In the genomic region with DNA sequence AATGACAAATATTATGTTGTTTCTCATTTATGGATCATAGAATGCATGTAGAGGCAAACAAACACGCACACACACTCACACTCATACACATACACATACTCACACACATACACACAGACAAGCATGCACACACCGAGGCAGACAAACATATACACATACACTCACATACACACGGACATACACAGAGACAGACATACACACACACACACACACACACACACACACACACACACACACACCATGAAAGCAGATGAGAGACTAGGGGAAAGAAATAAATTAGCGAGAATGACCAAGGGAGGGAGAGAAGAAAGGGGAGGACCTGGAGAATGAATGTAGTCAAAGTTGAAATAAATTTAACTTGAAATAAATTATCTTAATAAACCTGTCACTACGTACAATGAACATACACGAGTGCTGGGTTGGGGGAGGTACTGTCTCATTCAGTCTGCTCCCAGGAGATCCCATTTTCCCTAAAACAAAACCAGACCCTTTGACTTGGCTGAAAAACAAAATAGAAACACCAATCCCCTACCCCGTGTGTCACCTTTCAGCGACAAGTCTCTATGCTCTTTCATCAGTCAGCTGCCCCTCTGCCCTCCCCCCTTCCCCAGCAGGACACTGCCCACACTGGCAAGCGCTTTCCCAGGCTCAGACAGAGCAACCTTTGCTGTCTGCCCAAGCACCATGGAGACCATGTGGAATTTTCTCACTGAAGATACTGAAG, we compare ENCODE assay signal across 13 mouse cellular contexts.
A peak's percentile ranks its signal among the peaks of the same experiment; 100 is the strongest.
DNase-seq lines count a peak whose midpoint lies in the region; ATAC-seq and TF ChIP-seq lines count a peak whose summit lies in the region.
"Had no signal": no experiment of that assay in that cellular context is flagged by ENCODE, and none has a peak within 500 bp of the region (broad histone marks: within the 10 kb centered on the region; RNA-seq: fewer than 3 reads in every experiment).

No protein-coding gene starts in this region.

- no peaks in the 10 kb centered on the region for H3K36me3 ChIP-seq in heart, embryonic 11.5 days (ENCODE audit: control insufficient read depth, insufficient read depth, low read length)
- H3K36me3 ChIP-seq in embryonic facial prominence, embryonic 12.5 days = no peaks in the 10 kb centered on the region
- H3K36me3 ChIP-seq in hindbrain, embryonic 15.5 days = no peaks in the 10 kb centered on the region
- no peaks in the 10 kb centered on the region for H3K36me3 ChIP-seq in midbrain, embryonic 16.5 days (ENCODE audit: control insufficient read depth, insufficient read depth, low read length)
- no peaks in the 10 kb centered on the region for H3K36me3 ChIP-seq in thymus, adult 2 months (ENCODE audit: control insufficient read depth, insufficient read depth, low read length)
- H3K36me3 ChIP-seq: embryonic facial prominence, embryonic 15.5 days; limb, embryonic 15.5 days had no signal

- no peaks in the 10 kb centered on the region for H3K9me3 ChIP-seq in heart, embryonic 11.5 days (replicated peaks; ENCODE audit: control insufficient read depth, low read length)
- H3K9me3 ChIP-seq in embryonic facial prominence, embryonic 12.5 days = no peaks in the 10 kb centered on the region
- H3K9me3 ChIP-seq in hindbrain, embryonic 15.5 days = no peaks in the 10 kb centered on the region
- no peaks in the 10 kb centered on the region for H3K9me3 ChIP-seq in midbrain, embryonic 16.5 days (replicated peaks; ENCODE audit: control insufficient read depth, low read length, poor library complexity, severe bottlenecking)
- H3K9me3 ChIP-seq: embryonic facial prominence, embryonic 15.5 days; limb, embryonic 15.5 days had no signal

- WGBS in heart, embryonic 11.5 days (ENCODE audit: insufficient replicate concordance) = 45% methylated on average over 9 of the region's 9 CpGs
- WGBS in embryonic facial prominence, embryonic 12.5 days = 35% methylated on average over 9 of the region's 9 CpGs
- WGBS in hindbrain, embryonic 15.5 days = 26% methylated on average over 9 of the region's 9 CpGs
- 30% methylated on average over 9 of the region's 9 CpGs for WGBS in midbrain, embryonic 16.5 days
- WGBS in thymus, adult 2 months = 93% methylated on average over 9 of the region's 9 CpGs

- H3K9ac ChIP-seq in heart, embryonic 11.5 days (ENCODE audit: low read depth, low read length) = no peak overlapping the region
- H3K9ac ChIP-seq in embryonic facial prominence, embryonic 12.5 days = no peak overlapping the region
- no peak overlapping the region for H3K9ac ChIP-seq in hindbrain, embryonic 15.5 days
- no peak overlapping the region for H3K9ac ChIP-seq in midbrain, embryonic 16.5 days (ENCODE audit: low read depth, low read length)
- H3K9ac ChIP-seq: embryonic facial prominence, embryonic 15.5 days; limb, embryonic 15.5 days had no signal

- no peaks in the 10 kb centered on the region for H3K27me3 ChIP-seq in heart, embryonic 11.5 days (ENCODE audit: control insufficient read depth, insufficient read depth, low read length)
- H3K27me3 ChIP-seq in embryonic facial prominence, embryonic 12.5 days = no peaks in the 10 kb centered on the region
- H3K27me3 ChIP-seq in hindbrain, embryonic 15.5 days = no peaks in the 10 kb centered on the region
- H3K27me3 ChIP-seq in midbrain, embryonic 16.5 days (ENCODE audit: control insufficient read depth, insufficient read depth, low read depth, low read length) = no peaks in the 10 kb centered on the region
- no peaks in the 10 kb centered on the region for H3K27me3 ChIP-seq in thymus, adult 2 months (ENCODE audit: control insufficient read depth, insufficient read depth, low read length)
- H3K27me3 ChIP-seq: embryonic facial prominence, embryonic 15.5 days; limb, embryonic 15.5 days had no signal

- no peak for DNase-seq in heart, postnatal 10 days
- no peak for DNase-seq in urinary bladder, adult 18-20 months (ENCODE audit: low spot score in 2 of 2)
- DNase-seq in retina, postnatal 1 day = no peak
- DNase-seq in thymus, adult 2 months = no peak
- DNase-seq: kidney, adult 18-20 months had no signal

- 0 out of 2 replicates have a peak, but pooled peaks have one; percentile 39 for ATAC-seq in heart, embryonic 11.5 days (replicated peaks; ENCODE audit: insufficient number of reproducible peaks, low FRiP score, low TSS enrichment)
- ATAC-seq in embryonic facial prominence, embryonic 12.5 days (ENCODE audit: insufficient number of reproducible peaks, insufficient read depth, low FRiP score, low TSS enrichment) = no peak
- peak; percentile 85 for ATAC-seq in hindbrain, embryonic 15.5 days (ENCODE audit: low FRiP score, low read depth)
- ATAC-seq in midbrain, embryonic 16.5 days = peak; percentile 61
- ATAC-seq: Patski had no signal

- TF ChIP-seq CTCF in thymus, adult 2 months (IDR thresholded peaks at IDR 0.05; ENCODE audit: borderline replicate concordance, control insufficient read depth, extremely low read depth, insufficient read depth, low read length, poor library complexity) = no peak

- H3K4me3 ChIP-seq in heart, embryonic 11.5 days (ENCODE audit: low read depth, low read length) = no peak overlapping the region
- H3K4me3 ChIP-seq in embryonic facial prominence, embryonic 12.5 days = no peak overlapping the region
- H3K4me3 ChIP-seq in hindbrain, embryonic 15.5 days = no peak overlapping the region
- no peak overlapping the region for H3K4me3 ChIP-seq in midbrain, embryonic 16.5 days (ENCODE audit: low read depth, low read length)
- H3K4me3 ChIP-seq in thymus, adult 2 months (ENCODE audit: control insufficient read depth, insufficient read depth, low read length) = no peak overlapping the region
- H3K4me3 ChIP-seq: embryonic facial prominence, embryonic 15.5 days; limb, embryonic 15.5 days had no signal

- H3K27ac ChIP-seq in heart, embryonic 11.5 days (ENCODE audit: low read depth, low read length) = no peak overlapping the region
- H3K27ac ChIP-seq in embryonic facial prominence, embryonic 12.5 days = peak overlapping the region; percentile 30; the same call in 1 of the 2 replicates
- no peak overlapping the region for H3K27ac ChIP-seq in hindbrain, embryonic 15.5 days (replicated peaks)
- H3K27ac ChIP-seq in midbrain, embryonic 16.5 days (ENCODE audit: low read length) = no peak overlapping the region
- no peak overlapping the region for H3K27ac ChIP-seq in thymus, adult 2 months (ENCODE audit: control insufficient read depth, insufficient read depth, low read length)
- H3K27ac ChIP-seq: embryonic facial prominence, embryonic 15.5 days; limb, embryonic 15.5 days; macrophage had no signal

- no peak overlapping the region for H3K4me2 ChIP-seq in heart, embryonic 11.5 days
- no peak overlapping the region for H3K4me2 ChIP-seq in embryonic facial prominence, embryonic 12.5 days (replicated peaks)
- no peak overlapping the region for H3K4me2 ChIP-seq in hindbrain, embryonic 15.5 days
- no peak overlapping the region for H3K4me2 ChIP-seq in midbrain, embryonic 16.5 days (ENCODE audit: low read length)
- H3K4me2 ChIP-seq: embryonic facial prominence, embryonic 15.5 days; limb, embryonic 15.5 days had no signal

- no peaks in the 10 kb centered on the region for H3K4me1 ChIP-seq in heart, embryonic 11.5 days (ENCODE audit: control insufficient read depth, insufficient read depth, low read length)
- peaks cover 13% of the 10 kb centered on the region for H3K4me1 ChIP-seq in embryonic facial prominence, embryonic 12.5 days
- peaks cover 21% of the 10 kb centered on the region for H3K4me1 ChIP-seq in hindbrain, embryonic 15.5 days (replicated peaks)
- H3K4me1 ChIP-seq in midbrain, embryonic 16.5 days (ENCODE audit: control insufficient read depth, insufficient read depth, low read length) = peaks cover 16% of the 10 kb centered on the region
- no peaks in the 10 kb centered on the region for H3K4me1 ChIP-seq in thymus, adult 2 months (replicated peaks; ENCODE audit: control insufficient read depth, insufficient read depth, low read length)
- H3K4me1 ChIP-seq: embryonic facial prominence, embryonic 15.5 days had no signal

- no peak for TF ChIP-seq POLR2A in thymus, adult 2 months (IDR thresholded peaks at IDR 0.05; ENCODE audit: control insufficient read depth, extremely low read depth, insufficient read depth, low read length, poor library complexity)

- intact Hi-C loops in heart, postnatal 10 days (cut with DNase I) = loop anchor here (5.0 to 10.0 kb wide), 2 partner anchors 140 to 518 kb away; no protein-coding TSS in a partner anchor
